Mouse (Mus musculus) testis, adult 2 months (tissue): Measurements from ENCODE around the gene Fitm1.

Experiments used
- CTCF ChIP-seq: fragments of 200-500 bp; IDR thresholded peaks from 2 replicates; pipeline ENCODE4 v1.5.1; 2012; ENCODE audit warnings: low read depth, mild to moderate bottlenecking, inconsistent platforms, low read length, moderate library complexity; ENCODE audit not compliant: control insufficient read depth, insufficient read depth, insufficient replicate concordance
- POLR2A ChIP-seq: fragments of 200-500 bp; IDR thresholded peaks from 2 replicates; pipeline ENCODE4 v1.6.1; 2012; ENCODE audit warnings: low read depth, mild to moderate bottlenecking, inconsistent platforms, low read length, moderate library complexity; ENCODE audit not compliant: control insufficient read depth

- TF ChIP-seq CTCF (no peak), POLR2A (no peak)
Measured at GRCm38 (mm10) chr14:55555788-55556187, 19.6 kb upstream of the Fitm1 start.
